Mouse (Mus musculus) adrenal gland, postnatal 10 days (tissue): ENCODE measurements at regions not wholly inside any gene's neighbourhood (a gene's known extent, or its start where the extent isn't known, plus 50 kb on each side); places are given as distances from the start of the nearest gene placed in this dataset.

Experiments used
- DNase-seq: peaks from one replicate; pipeline ENCODE4 v3.0.0; 2021; ENCODE audit warnings: mixed read lengths

DNA sequence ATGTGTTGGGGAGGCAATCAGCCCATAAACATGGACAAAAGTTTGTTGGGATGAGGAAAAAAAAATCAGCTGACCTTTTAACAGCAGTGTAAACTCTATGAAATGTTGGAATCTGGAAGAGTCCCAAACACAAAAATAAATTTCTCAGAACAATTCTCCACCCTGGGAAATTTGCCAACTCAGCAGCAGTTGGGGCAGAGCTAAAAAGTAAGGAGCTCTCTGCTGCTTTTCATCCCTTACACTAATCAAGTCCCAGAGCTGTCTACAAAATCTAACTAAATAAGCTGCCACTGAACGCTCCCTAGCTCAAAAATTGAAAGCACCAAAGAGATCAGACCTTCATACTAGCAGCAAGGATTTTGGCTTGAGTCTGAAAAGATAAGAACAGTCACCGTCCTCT lies 176.6 kb upstream of the Egflam start:
- peak; percentile 23 for DNase-seq

DNA sequence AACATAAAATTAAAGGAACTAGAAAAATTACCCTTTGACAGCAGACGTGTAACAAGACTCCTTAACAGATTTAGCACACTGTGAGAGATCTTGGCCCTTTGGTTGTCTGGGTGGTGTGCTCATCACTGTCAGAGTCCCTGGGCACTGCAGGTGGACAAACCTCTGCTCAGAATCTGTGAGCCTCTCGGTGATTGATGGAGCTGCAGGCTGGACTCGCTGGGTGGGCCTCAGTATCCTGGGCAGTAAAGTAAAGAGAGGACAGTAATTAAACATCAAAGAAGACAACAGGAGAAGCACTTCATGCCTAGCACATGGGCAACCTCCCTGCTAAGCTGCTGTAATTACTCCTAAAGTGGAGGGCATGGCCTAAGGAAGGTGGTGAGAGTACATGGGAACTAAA lies 180.2 kb upstream of the Egflam start:
- DNase-seq = no peak

DNA sequence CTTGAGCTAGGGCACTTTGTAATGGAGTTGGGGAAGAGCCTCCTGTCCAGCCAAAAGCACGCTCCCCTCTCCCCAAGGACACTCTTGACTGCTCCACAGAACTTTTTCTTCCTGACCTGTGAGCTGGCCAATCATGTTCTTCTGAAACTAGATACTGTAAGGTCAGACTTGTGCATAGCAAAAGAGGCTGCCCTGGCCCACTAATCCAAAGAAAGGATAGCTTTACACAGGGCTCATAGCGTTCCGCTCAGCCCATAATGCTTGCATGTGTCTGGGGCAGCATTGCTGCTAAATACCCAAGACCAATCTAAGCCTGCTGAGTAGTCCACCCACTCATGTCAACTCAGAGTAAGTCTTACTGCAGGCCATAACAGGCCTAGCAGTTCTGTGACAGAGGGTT lies 189.0 kb upstream of the Egflam start:
- DNase-seq = no peak

DNA sequence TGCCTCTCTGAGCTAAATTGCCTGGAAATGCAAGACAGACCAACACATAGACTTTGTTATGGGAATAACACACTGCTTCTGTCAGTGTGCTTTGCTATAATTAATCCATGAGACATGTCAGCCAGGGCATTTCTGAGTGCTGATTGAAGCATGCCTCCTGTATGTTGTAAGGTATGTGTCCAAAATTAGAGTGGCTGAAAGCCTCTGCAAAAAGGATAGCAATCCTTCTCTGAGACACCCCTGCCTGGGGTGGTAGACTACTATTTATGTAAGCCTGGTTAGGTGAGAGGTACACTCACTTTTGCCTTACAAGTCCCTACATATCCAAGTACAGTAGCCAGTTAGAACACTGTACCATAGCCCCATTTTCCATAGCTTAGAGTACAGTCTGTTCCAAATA lies 193.3 kb upstream of the Egflam start:
- no peak for DNase-seq

DNA sequence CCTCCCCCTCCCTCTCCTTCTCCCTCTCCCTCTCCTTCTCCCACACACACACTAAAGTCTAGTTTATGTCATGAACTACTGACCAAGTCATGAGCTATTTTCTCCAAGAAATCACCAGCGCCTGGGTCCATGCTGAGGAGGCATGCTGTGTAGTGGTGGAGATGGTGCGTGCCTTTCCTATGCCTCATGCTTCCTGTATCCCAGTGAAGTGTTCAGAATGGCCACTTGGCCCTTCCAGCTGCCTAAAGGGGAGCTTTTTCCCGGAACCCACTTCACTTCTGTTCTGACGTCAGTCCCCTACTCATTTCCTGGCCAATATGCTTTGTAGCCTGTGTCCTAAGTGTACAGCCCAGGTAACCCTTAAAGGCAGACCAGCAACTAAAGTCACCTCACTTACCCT lies 199.1 kb upstream of the Egflam start:
- DNase-seq = no peak

DNA sequence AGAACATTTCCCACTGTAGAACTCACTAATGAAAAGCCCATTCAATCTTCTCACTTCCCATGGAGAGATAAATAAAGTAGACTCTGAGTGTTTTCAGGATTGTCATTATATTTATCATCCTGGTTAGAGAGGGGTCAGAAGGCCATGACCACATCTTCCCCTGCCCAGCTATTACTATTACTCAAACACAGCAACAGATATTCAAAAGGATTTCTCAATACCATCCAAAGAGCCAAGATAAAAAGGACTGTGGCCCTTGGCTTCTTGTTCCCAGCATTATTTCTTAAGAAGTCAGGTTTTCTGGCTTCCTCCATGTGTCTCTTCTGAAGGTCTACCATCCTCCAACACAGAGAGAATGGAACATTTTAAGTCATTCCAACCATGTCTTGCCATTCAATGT lies 199.6 kb upstream of the Egflam start:
- no peak for DNase-seq

DNA sequence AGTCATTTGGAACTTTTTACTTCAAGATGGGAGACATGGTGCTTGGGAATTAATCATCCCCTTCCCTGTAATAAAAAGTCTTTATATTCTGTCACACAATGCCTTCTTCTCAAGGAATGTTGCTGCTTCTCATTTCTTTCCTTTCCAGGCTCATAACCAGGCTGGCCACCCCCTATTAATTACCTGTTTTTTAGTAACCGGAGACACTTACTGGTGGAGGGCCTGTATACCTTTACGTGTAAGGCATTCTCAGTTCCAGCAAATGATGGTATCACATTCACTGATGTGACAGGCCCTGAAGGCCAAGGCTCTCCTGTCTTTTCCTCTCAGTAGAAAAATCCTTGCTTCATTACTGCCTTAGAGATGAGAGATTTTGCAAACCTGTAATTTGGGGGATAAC lies 203.3 kb upstream of the Egflam start:
- DNase-seq = no peak

DNA sequence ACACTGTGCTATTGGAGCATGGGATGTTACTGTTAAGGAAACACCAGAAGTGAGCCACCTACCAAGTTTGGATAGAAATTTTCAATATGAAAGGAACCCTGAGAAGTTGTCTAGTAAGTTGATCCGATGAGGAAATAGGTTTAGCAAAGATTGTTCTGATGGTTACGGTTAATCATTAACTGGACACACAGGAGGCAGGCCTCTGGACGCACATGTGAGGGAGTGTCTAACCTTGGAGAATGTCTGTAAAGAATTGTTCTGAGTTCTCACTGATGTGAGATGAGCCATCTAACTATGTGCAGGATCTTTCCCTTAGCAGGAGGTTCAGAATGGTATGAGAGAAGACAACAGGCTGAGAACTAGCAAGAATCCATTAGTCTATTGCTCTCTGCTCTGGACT lies 205.8 kb upstream of the Gdnf start:
- DNase-seq = no peak

DNA sequence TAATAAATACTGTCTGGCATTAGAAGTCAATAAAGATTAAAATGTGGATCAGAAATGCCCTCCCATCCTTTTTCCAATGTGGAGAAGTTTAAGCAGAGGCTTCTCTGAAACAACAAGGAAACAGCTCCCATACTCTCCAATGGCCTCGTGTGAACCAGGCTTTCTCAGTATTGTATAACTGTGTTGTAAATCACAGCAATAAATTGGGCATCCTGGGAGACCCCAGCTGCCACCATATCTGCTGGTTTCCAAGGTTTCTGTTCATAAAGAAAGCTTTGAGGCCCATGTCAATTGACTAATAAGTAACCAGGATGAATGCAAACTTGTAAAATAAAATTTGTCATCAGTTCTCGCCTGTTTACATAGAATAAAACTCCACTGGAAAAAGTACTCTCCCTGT lies 192.7 kb upstream of the Gdnf start:
- DNase-seq = no peak

DNA sequence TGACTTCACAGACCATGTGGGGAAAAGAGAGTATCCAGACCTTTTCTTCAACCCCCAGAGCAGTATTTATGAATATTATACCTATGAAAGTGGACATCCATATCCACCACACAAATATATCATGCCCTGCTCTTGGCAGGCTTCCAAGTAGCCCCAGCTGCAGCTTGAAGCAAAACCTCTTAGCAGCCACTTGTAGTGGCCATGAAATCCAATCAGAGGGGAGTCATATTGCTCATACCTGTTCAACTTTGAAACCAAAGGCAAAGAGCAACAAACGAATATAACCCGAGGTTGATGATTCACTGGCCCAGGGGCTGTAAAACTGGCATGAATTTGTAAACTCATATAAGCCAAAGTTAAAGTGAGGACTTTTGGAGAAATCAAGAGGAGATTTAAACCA lies 187.6 kb upstream of the Gdnf start:
- no peak for DNase-seq

DNA sequence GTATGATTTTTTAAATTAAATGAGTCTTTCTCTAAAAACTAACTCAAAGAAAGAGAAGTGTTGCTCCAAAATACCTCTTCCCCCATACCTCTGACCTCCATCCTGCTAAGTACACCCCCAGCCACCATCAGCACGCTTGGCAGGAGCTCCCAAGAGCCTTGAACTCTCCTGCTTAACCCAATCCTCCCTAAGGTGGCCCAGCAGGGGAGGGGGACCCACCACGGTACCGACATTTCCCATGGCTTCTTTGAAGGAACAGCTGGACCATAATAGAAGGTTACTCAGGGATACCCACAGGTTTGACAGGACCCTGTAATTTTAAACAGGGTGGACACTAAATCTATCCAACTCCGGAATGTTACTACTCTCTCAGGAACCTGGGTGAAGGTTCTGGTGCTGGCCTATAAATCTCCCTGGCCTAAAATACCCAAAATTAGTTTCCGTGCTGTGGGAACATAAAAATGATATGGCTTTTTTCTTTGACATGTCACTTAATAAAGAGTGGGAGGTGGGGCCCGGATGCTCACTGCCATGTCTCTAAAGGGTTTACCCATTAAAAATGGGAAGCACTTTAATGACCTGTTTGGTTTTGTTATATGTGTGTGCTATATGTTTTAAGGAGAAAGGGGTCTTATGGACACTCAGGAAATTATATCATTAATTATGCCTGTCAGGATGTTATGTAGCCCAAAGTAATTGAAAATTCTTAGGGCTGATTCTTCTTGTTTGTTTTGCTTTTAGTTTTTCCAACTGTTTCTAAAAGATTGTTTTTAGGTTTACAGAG lies 185.8 kb upstream of the Gdnf start:
- no peak for DNase-seq

DNA sequence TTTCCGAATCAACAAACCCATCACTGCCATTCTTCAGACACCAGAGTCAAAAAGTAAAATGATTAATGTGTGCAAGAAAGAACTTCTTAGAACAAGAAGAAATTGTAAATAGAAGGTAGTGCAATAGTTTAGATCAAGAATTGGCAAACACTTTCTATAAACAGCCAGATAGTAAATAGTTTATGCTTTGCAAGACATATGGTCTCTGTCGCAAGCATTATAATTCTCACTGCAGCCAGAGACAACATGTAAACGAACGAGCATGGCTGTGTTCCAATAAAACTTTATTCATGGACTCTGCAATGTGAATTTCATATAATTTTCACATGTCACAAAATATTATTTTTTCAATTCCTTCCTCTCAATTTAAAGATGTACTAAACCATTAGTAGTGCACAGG lies 180.8 kb upstream of the Gdnf start:
- DNase-seq = no peak

DNA sequence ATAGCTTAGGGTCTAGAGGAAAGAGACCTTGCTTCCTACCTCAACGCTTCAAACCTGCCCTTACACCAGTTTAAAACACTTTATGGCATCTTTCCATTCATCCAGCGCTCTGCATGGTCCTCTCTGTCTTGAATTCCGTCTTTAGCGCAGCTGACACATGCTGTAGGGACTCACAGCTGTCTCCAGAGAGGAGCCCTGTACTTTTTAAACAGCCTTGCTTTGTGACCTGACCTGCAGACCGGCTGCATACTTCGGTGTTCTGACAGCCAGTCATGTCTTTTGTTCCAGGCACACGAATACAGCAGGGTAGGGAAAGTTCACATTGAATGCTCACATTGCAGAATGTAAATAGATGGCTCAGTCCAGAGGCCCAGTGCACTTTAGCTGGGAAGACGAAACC lies 175.4 kb upstream of the Gdnf start:
- no peak for DNase-seq

DNA sequence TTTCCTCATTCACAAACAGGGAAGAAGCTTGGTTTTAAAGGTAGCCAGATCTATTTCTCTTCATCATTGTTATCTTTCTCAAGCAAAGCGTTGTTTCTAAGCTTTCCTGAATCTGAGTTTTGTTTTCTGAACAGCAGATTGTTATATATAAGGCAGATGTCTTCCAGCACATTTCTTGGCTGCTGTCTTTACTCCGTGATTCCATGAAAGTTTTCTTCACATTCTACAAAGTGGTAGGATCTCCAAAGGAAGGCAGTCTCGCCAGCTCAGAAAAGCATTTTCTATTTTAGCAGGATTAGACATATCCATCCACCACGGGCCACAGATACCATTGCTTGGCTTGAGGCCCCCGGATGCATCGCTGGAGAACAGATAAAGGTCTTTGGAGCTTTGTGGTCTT lies 171.2 kb upstream of the Gdnf start:
- no peak for DNase-seq

DNA sequence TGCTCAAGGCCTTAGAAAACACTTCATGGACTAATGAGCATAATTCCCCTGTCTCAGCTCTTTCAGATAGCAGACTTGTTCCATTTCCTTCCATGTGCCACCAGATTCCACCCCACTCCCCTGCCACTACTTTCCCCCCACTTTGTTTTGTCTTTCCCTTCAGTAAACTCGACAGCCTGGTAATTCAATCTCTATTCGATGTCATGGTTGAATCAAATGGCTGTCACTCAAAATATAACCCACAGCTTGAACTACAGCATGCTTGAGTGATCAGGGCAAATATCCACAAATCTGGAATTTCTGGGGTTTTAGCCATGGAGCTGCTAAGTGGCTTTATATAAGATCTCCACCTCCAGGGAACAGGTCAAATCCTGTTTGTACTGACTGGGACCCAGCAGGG lies 168.6 kb upstream of the Gdnf start:
- no peak for DNase-seq

DNA sequence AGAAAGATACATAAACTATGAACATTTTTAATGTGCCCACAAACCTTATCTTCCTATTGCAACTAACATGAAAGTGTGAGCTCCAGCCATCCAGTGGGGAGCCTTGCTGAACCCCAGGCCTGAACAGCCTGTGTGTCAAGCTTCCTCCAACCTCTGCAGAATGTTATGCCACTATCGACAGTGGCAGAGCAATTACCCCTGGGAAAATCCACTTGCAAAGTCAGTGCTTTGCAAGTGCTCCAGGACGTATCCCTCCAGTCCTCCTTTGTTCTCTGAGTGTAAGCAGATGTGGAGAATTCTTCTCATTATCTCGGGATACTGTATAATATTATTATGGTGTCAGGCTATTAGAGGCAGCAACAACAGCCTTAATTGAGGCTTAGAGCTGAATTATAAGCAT lies 159.9 kb upstream of the Gdnf start:
- DNase-seq = no peak

DNA sequence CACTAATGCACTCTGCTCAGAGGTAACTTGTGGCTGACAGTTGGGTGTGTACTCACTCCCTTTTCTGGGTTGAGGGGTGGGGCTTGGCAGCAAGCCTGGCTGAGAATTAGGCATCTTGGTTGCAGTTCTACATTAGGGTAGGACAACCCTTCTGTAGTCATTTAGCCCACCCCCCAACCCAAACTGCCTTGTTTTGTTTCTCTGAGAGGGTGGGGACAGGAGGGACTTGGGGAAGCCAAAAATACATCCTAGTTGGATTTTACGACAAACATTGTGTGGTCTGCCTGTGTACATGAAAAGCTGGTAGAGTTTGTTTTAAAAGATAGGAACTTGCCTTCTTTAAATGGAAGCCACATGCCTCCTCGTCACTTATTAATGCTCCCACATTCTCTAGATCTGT lies 146.8 kb upstream of the Gdnf start:
- DNase-seq = no peak

DNA sequence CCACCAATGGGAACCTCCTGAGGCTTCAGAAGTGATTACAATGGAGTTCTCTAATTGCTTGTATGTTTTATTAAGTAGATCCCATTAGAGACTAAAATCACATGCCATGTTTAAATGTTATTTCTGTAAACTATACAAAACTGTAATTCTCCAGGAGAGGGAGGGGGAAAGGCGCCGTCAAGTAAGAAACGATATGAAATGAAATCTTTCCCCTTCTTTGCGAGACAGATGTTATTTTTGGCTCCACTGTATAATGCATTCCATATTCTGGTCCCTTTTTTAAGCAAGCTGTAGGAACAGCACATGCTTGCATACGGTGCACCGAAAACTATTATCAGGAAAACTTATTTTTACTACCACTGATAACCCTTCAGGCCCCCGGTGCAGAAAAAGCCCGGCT lies 141.0 kb upstream of the Gdnf start:
- no peak for DNase-seq

DNA sequence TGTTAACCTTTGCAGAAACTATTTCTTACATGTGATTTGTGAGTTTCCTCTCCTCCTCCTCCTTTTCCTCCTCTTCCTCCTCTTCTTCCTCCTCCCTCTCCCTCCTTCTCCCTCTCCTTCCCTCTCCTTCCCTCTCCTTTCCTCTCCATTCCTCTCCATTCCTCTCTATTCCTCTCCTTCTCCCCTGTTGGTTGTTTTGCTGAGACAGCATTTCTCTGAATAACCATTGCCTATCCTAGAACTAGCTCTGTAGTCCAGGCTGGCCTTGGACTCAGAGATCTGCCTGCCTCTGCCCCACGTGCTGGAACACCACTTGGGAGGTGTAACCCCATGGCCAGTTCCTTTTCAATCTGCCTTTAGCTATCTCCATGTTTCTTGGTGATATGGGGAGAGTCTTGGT lies 133.7 kb upstream of the Gdnf start:
- DNase-seq = no peak

DNA sequence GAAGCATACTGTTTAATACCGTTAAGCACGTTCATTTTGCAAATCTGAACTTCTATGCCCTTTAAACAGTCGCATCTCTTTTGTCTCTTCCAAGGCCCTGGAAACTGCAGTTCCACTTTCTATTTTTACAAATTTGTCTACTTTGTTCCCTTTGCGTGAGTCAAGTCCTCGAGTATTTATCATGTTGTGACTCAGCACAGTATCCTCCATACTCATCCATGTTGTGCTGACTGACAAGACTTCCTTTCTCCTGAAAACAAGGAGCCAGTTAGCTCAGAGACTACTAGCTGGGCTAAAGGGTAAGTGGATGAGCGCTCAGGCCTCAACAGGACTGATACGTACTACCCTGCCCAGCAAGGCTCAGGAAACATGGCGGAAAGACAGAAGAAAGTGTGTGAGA lies 131.9 kb upstream of the Gdnf start:
- DNase-seq = no peak

DNA sequence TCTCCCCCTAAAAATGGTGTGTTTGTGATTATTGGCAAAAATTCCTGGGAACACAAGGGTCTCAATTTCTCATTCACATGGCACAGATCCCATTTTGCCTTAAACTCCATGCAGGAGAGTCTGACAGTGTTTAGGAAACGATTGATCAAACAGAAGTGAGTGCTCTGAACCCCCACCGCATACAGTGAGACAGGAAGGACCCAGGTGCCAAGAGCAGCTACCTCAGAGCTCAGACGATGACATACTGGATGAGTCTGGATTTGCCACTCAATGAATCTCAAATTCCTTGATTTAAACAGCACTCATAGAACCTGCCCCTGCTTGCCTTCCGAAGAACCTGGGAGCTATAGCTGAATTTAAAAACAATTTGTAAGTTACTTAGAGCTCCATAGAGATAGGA lies 129.6 kb upstream of the Gdnf start:
- DNase-seq = no peak

DNA sequence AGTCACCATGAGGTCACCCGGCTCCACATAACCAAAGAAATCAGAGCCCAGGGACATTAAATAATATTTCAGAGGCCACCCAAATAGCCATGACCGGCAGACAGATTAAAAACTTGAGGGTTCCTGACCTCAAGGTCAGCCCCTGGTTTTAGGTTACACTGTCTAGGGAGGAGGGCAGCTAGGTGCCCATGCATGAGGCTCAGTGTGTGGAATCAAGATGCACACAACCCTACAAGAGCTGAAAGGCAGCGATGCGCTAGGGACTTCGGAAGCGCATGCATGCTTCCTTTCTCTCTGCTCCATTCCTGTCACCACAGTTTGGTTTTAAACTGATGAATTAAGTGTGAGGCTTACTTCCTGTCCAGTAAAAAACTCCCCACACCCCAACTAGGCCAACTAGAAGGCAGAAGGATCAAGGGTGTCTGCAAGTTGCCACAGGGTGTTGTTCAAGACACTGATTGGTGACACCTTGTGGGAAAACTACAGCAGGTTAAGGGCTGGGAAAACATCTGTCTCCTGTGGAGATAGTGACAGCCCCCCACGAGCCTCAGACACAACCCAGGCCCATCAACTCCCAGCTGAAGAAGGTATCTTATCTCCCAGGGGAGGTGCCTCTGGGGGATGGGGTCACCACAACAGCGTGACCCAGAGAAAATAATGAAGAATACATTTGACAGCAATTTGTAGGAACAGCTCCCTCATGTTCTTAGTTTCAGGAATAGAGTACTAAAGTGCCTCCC lies 127.2 kb upstream of the Gdnf start:
- no peak for DNase-seq

DNA sequence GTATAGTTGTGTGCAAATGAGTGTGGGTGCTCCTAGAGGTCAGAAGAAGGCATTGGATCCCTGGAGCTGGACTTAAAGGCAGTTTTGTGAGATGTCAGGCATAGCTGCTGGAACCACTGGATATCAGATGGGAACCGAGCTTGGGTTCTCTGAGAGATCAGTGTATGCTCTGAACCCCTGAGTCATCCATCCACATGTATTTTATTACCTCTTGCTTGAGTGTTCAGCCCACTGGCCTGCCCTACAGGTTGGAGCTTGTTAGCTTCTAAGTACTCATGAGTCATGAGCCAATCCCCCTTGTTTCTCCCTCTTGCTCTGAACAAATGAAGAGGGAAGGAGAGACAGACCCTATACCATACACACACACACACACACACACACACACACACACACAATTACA lies 119.4 kb upstream of the Gdnf start:
- no peak for DNase-seq

DNA sequence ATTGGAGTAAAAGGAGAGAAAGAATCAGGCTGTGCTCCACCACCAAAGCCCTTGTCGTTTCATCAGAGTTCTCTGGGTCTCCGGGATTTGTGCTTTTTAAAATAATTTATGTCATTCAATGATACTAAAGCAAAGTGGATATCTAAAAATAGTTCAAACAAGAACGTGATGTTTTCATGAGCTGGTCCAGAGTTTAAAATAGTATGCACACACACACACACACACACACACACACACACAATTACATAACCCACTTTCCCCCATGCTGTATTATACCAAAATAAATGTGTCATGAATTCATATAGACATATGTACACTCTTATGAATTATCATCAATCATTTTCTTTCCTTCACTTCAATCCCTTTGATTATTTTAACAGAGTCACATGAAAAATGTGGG lies 118.5 kb upstream of the Gdnf start:
- no peak for DNase-seq
